Mouse (Mus musculus): ENCODE data around the gene Morn3. TPM values are rescaled to one million over a fixed set of nuclear protein-coding genes. Genes with fewer than 3 reads are reported as not detected.

The Morn3 gene
- polyA plus RNA-seq, 1 experiment from 2014 or later: not detected

- no peak for ATAC-seq (ENCODE audit: insufficient read depth)
- Histone ChIP-seq H3K4me2 (0 out of 2 replicates have a peak overlapping the region, but pooled peaks have one; percentile 25), H3K27ac (replicated peaks) (0 out of 2 replicates have a peak overlapping the region, but pooled peaks have one; percentile 83), H3K27me3 (no peaks in the 10 kb centered on the region), H3K36me3 (replicated peaks) (no peaks in the 10 kb centered on the region), H3K4me3 (replicated peaks) (no peak overlapping the region), H3K9ac (no peak overlapping the region), H3K9me3 (replicated peaks) (no peaks in the 10 kb centered on the region), H3K4me1 (replicated peaks) (peaks cover 39% of the 10 kb centered on the region)
- 36% methylated on average over 14 of the region's 14 CpGs for WGBS (ENCODE audit: insufficient replicate concordance)
Measured at GRCm38 (mm10) chr5:123059757-123060520, 13.1 kb upstream of the Morn3 start.

- H3K9me3 ChIP-seq (replicated peaks): no peaks in the 10 kb centered on the region
- 17% methylated on average over 16 of the region's 16 CpGs for WGBS (ENCODE audit: insufficient replicate concordance)
- H3K4me2 ChIP-seq: peak overlapping the region; percentile 75
- peak overlapping the region; percentile 66 for H3K4me3 ChIP-seq (replicated peaks)
- H3K4me1 ChIP-seq (replicated peaks): peaks cover 35% of the 10 kb centered on the region
- H3K27me3 ChIP-seq: no peaks in the 10 kb centered on the region
- H3K27ac ChIP-seq (replicated peaks): peak overlapping the region; percentile 83
- H3K36me3 ChIP-seq (replicated peaks): no peaks in the 10 kb centered on the region
- peak overlapping the region; percentile 59 for H3K9ac ChIP-seq
- ATAC-seq (ENCODE audit: insufficient read depth): no peak; the same call in 1 of the 2 replicates
Measured at GRCm38 (mm10) chr5:123058251-123059102, 11.7 kb upstream of the Morn3 start.

GRCm38 (mm10) chr5:123057366-123058250 is 10.8 kb upstream of the Morn3 start:
- peak overlapping the region; percentile 75 for H3K4me2 ChIP-seq
- H3K36me3 ChIP-seq (replicated peaks): no peaks in the 10 kb centered on the region
- H3K4me1 ChIP-seq (replicated peaks): peaks cover 35% of the 10 kb centered on the region
- peak; percentile 96 for ATAC-seq (ENCODE audit: insufficient read depth)
- no peaks in the 10 kb centered on the region for H3K9me3 ChIP-seq (replicated peaks)
- H3K27me3 ChIP-seq: no peaks in the 10 kb centered on the region
- 7% methylated on average over 48 of the region's 48 CpGs for WGBS (ENCODE audit: insufficient replicate concordance)
- peak overlapping the region; percentile 66 for H3K4me3 ChIP-seq (replicated peaks)
- peak overlapping the region; percentile 59 for H3K9ac ChIP-seq
- H3K27ac ChIP-seq (replicated peaks): peak overlapping the region; percentile 83

GRCm38 (mm10) chr5:123051736-123052135 is 4.9 kb upstream of the Morn3 start:
- H3K9me3 ChIP-seq (replicated peaks): no peaks in the 10 kb centered on the region
- no peak overlapping the region for H3K9ac ChIP-seq
- H3K36me3 ChIP-seq (replicated peaks): no peaks in the 10 kb centered on the region
- no peak overlapping the region for H3K27ac ChIP-seq (replicated peaks)
- 0 out of 2 replicates have a peak, but pooled peaks cover under 1% of the 10 kb centered on the region for H3K27me3 ChIP-seq
- ATAC-seq (ENCODE audit: insufficient read depth): no peak
- no peak overlapping the region for H3K4me2 ChIP-seq
- H3K4me3 ChIP-seq (replicated peaks): no peak overlapping the region
- peaks cover 7% of the 10 kb centered on the region; the same call in 1 of the 2 replicates for H3K4me1 ChIP-seq (replicated peaks)
- 76% methylated on average over 5 of the region's 5 CpGs for WGBS (ENCODE audit: insufficient replicate concordance)

GRCm38 (mm10) chr5:123050918-123051317 is 4.1 kb upstream of the Morn3 start:
- ATAC-seq (ENCODE audit: insufficient read depth): no peak
- peaks cover 7% of the 10 kb centered on the region; the same call in 1 of the 2 replicates for H3K4me1 ChIP-seq (replicated peaks)

GRCm38 (mm10) chr5:123049271-123049670 is 2.5 kb upstream of the Morn3 start:
- ATAC-seq (ENCODE audit: insufficient read depth): no peak
- Histone ChIP-seq H3K4me1 (replicated peaks) (peaks cover 7% of the 10 kb centered on the region; the same call in 1 of the 2 replicates), H3K27me3 (0 out of 2 replicates have a peak, but pooled peaks cover 7% of the 10 kb centered on the region), H3K4me2 (peak overlapping the region; percentile 53), H3K9ac (no peak overlapping the region), H3K9me3 (replicated peaks) (no peaks in the 10 kb centered on the region), H3K4me3 (replicated peaks) (peak overlapping the region; percentile 25), H3K27ac (replicated peaks) (no peak overlapping the region), H3K36me3 (replicated peaks) (no peaks in the 10 kb centered on the region)
- 2% methylated on average over 12 of the region's 12 CpGs for WGBS (ENCODE audit: insufficient replicate concordance)

More at GRCm38 (mm10) chr5:123050918-123051317, 4.1 kb upstream of the Morn3 start:
- H3K36me3 ChIP-seq (replicated peaks): no peaks in the 10 kb centered on the region
- H3K27ac ChIP-seq (replicated peaks): no peak overlapping the region
- no peak overlapping the region for H3K9ac ChIP-seq
- 82% methylated on average over 9 of the region's 9 CpGs for WGBS (ENCODE audit: insufficient replicate concordance)
- no peak overlapping the region for H3K4me2 ChIP-seq
- no peaks in the 10 kb centered on the region for H3K9me3 ChIP-seq (replicated peaks)
- no peak overlapping the region for H3K4me3 ChIP-seq (replicated peaks)
- H3K27me3 ChIP-seq: 0 out of 2 replicates have a peak, but pooled peaks cover 7% of the 10 kb centered on the region

- Histone ChIP-seq H3K27me3 (0 out of 2 replicates have a peak, but pooled peaks cover 7% of the 10 kb centered on the region), H3K4me3 (replicated peaks) (no peak overlapping the region), H3K9ac (no peak overlapping the region), H3K27ac (replicated peaks) (no peak overlapping the region), H3K4me1 (replicated peaks) (peaks cover 13% of the 10 kb centered on the region), H3K9me3 (replicated peaks) (no peaks in the 10 kb centered on the region), H3K36me3 (replicated peaks) (no peaks in the 10 kb centered on the region), H3K4me2 (no peak overlapping the region)
- no peak for ATAC-seq (ENCODE audit: insufficient read depth)
- WGBS (ENCODE audit: insufficient replicate concordance): 22% methylated on average over 9 of the region's 9 CpGs
Measured at GRCm38 (mm10) chr5:123045561-123046295, 1.1 kb downstream of the Morn3 start.

- peaks cover 19% of the 10 kb centered on the region for H3K4me1 ChIP-seq (replicated peaks)
- no peak overlapping the region for H3K27ac ChIP-seq (replicated peaks)
- H3K36me3 ChIP-seq (replicated peaks): no peaks in the 10 kb centered on the region
- H3K9me3 ChIP-seq (replicated peaks): no peaks in the 10 kb centered on the region
- 13% methylated on average over 7 of the region's 7 CpGs for WGBS (ENCODE audit: insufficient replicate concordance)
- no peak overlapping the region for H3K4me3 ChIP-seq (replicated peaks)
- H3K9ac ChIP-seq: no peak overlapping the region
- no peak overlapping the region for H3K4me2 ChIP-seq
- 0 out of 2 replicates have a peak, but pooled peaks cover 7% of the 10 kb centered on the region for H3K27me3 ChIP-seq
- no peak for ATAC-seq (ENCODE audit: insufficient read depth)
Measured at GRCm38 (mm10) chr5:123043856-123044255, 3.0 kb downstream of the Morn3 start.

- Histone ChIP-seq H3K27ac (replicated peaks) (peak overlapping the region; percentile 25; the same call in 1 of the 2 replicates), H3K36me3 (replicated peaks) (no peaks in the 10 kb centered on the region), H3K9ac (no peak overlapping the region), H3K27me3 (no peaks in the 10 kb centered on the region), H3K4me2 (peak overlapping the region; percentile 35), H3K4me3 (replicated peaks) (no peak overlapping the region), H3K4me1 (replicated peaks) (peaks cover 32% of the 10 kb centered on the region), H3K9me3 (replicated peaks) (no peaks in the 10 kb centered on the region)
- WGBS (ENCODE audit: insufficient replicate concordance): 8% methylated on average over 7 of the region's 7 CpGs
- no peak for ATAC-seq (ENCODE audit: insufficient read depth)
Measured at GRCm38 (mm10) chr5:123040796-123041195, 6.0 kb downstream of the Morn3 start.

Data from liver, embryonic 15.5 days (tissue).